Mouse (Mus musculus) lung, postnatal 0 days (tissue): Measurements from ENCODE around the gene Usp22. TPM values are rescaled to one million over a fixed set of nuclear protein-coding genes. Genes with fewer than 3 reads are reported as not detected.
A peak's percentile ranks its signal among the peaks of the same experiment; 100 is the strongest.

Source experiments
- ATAC-seq: fragments of 200-750 bp; cut with Nextera tagmentation; 2 replicates; pipeline ENCODE4 v1.8.0; 2017; ENCODE audit warnings: moderate library complexity
- DNase-seq: peaks from one replicate; pipeline ENCODE4 v3.0.0-alpha.2; 2016; ENCODE audit warnings: low spot score
- H3K27ac ChIP-seq: fragments of 300-500 bp; sonication (generic); 2 replicates; pipeline ENCODE4 v1.5.1; 2014; ENCODE audit warnings: antibody characterized with exemption, mild to moderate bottlenecking, low read length, mixed read lengths
- H3K27me3 ChIP-seq: fragments of 300-500 bp; sonication (generic); replicated peaks from 2 replicates; pipeline ENCODE4 v1.6.1; 2014; ENCODE audit warnings: low read length, mixed read lengths; ENCODE audit not compliant: insufficient read depth
- H3K36me3 ChIP-seq: fragments of 300-500 bp; sonication (generic); 2 replicates; pipeline ENCODE4 v1.6.1; 2014; ENCODE audit warnings: low read length, mixed read lengths; ENCODE audit not compliant: insufficient read depth
- H3K4me1 ChIP-seq: fragments of 300-500 bp; sonication (generic); 2 replicates; pipeline ENCODE4 v1.6.1; 2014; ENCODE audit warnings: antibody characterized with exemption, low read depth, low read length, mixed read lengths; ENCODE audit not compliant: insufficient read depth
- H3K4me2 ChIP-seq: fragments of 300-500 bp; sonication (generic); replicated peaks from 2 replicates; pipeline ENCODE4 v1.6.1; 2014; ENCODE audit warnings: low read depth, mild to moderate bottlenecking, low read length, moderate library complexity, mixed read lengths
- H3K4me3 ChIP-seq: fragments of 300-500 bp; sonication (generic); 2 replicates; pipeline ENCODE4 v1.5.1; 2014; ENCODE audit warnings: low read depth, low read length
- H3K9ac ChIP-seq: fragments of 300-500 bp; sonication (generic); replicated peaks from 2 replicates; pipeline ENCODE4 v1.6.1; 2014; ENCODE audit warnings: low read depth, mild to moderate bottlenecking
- H3K9me3 ChIP-seq: fragments of 300-500 bp; sonication (generic); 2 replicates; pipeline ENCODE4 v1.6.1; 2016; ENCODE audit warnings: low read length, mixed read lengths
- CTCF ChIP-seq: IDR thresholded peaks from 2 replicates; pipeline ENCODE4 v1.5.1; 2016; ENCODE audit warnings: antibody characterized with exemption, mild to moderate bottlenecking
- EP300 ChIP-seq: IDR thresholded peaks from 2 replicates; pipeline ENCODE4 v1.6.1; 2016; ENCODE audit warnings: antibody characterized with exemption, mild to moderate bottlenecking, control low read depth
- WGBS: fragments of 180-500 bp; shearing (Covaris S2); extraction: QIAGEN DNeasy Blood & Tissue Kit; methylation state at CpG from one replicate; pipeline ENCODE4 v1.1.7; 2014; 5-methylcytosine and 5-hydroxymethylcytosine counted together
- polyA plus RNA-seq: library from polyadenylated mRNA; unstranded; fragments of >200 nt; fragmentation: Nextera tagmentation; extraction: Ambion mirVana; gene quantifications from 2 replicates; pipeline ENCODE4 v1.2.1, GENCODE M21; 2015

The Usp22 gene
- 38.4 and 39.9 TPM in 2 replicates for polyA plus RNA-seq

DNA sequence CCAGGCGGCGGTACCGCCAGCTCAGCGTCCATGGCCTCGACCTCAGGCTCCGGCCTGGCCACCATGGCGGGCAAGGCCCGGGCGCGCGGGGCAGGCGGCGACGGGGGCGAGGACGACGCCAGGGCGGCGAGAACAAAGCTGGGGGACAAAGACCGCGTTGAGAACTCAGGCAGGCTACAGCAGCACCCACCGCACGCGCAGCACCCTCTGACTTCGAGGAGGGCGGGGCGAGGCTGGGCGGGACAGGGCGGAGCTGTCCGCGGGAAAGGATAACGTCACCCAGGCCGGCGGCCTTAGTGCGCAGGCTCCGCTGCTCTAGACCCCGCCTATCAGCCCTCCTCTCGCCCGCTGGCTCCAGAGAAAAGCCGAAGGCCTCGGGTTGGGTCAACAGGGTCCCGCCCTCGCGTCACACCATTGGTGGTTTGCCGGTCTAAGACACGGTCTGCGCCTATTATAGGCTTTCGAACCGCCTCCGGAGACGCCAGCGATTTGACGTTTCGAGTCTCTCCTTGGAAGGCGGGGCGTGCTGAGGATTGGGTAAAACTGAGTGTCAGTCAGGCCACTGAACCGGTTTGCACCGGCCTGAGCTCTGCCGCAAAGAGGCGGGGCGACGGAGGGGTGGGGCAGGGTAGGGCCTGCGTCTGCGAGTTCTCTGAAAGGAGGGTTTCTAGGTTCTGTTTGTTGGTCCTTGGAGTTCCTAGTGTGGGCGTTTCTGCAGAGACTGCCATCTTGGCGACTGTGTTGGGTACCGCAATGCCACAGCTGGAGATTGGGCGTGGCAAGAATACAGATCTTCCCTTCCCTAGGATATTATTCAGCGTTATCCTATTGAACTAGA is at the start of gene Usp22:
Usp22 (minus strand) TSS at position 235 of the 838 bp plus-strand sequence.
- H3K4me3 ChIP-seq, result peak within 1 kb of the TSS; percentile 97
- H3K4me1 ChIP-seq, result no peaks in the 10 kb centered on the region
- H3K9ac ChIP-seq, result peak within 1 kb of the TSS; percentile 96
- peak; percentile 98 for ATAC-seq
- 0% methylated on average over 67 of the region's 69 CpGs for WGBS
- no peaks in the 10 kb centered on the region for H3K27me3 ChIP-seq
- peak; percentile 31; the same call in 1 of the 2 replicates for TF ChIP-seq CTCF
- TF ChIP-seq EP300, result no peak
- peak within 1 kb of the TSS; percentile 91 for H3K4me2 ChIP-seq
- H3K36me3 ChIP-seq, result no peaks in the 10 kb centered on the region
- peak; percentile 100 for DNase-seq
- H3K9me3 ChIP-seq, result no peaks in the 10 kb centered on the region
- peak within 1 kb of the TSS; percentile 98 for H3K27ac ChIP-seq

DNA sequence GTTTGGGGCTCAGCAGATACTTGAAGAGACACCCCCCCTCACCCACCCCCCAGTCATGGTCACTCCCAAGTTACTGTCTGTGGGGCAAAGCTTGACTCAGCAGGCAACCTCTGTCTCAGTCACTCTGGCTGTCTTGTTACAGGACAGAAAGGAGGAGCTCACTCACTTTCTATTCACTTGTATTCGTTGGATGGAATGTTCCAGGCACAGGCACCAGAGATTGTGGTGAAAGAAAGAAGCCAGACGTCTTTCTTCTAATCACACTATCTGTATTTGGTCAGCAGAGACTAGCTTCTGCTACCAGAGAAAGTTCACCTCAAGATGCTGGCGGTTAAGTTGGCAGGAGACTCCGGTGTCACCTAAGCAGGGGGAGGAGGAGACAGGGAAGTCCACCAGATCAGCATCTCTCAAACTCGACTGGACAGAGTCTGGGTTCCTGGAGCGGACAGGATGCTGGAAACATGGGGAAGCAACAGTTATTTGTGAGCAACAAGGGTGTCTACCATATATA is 49.4 kb upstream of the Usp22 start:
- no peak overlapping the region for H3K4me2 ChIP-seq
- no peaks in the 10 kb centered on the region for H3K9me3 ChIP-seq
- ATAC-seq (0 out of 2 replicates have a peak, but pooled peaks have one; percentile 6), DNase-seq (peak; percentile 52)
- no peak overlapping the region for H3K9ac ChIP-seq
- H3K36me3 ChIP-seq, result no peaks in the 10 kb centered on the region
- no peak overlapping the region for H3K27ac ChIP-seq
- no peak overlapping the region for H3K4me3 ChIP-seq
- H3K27me3 ChIP-seq, result no peaks in the 10 kb centered on the region
- TF ChIP-seq EP300 (no peak), CTCF (no peak)
- H3K4me1 ChIP-seq, result peaks cover 15% of the 10 kb centered on the region; the same call in 1 of the 2 replicates
- WGBS, result 54% methylated on average over 6 of the region's 6 CpGs

DNA sequence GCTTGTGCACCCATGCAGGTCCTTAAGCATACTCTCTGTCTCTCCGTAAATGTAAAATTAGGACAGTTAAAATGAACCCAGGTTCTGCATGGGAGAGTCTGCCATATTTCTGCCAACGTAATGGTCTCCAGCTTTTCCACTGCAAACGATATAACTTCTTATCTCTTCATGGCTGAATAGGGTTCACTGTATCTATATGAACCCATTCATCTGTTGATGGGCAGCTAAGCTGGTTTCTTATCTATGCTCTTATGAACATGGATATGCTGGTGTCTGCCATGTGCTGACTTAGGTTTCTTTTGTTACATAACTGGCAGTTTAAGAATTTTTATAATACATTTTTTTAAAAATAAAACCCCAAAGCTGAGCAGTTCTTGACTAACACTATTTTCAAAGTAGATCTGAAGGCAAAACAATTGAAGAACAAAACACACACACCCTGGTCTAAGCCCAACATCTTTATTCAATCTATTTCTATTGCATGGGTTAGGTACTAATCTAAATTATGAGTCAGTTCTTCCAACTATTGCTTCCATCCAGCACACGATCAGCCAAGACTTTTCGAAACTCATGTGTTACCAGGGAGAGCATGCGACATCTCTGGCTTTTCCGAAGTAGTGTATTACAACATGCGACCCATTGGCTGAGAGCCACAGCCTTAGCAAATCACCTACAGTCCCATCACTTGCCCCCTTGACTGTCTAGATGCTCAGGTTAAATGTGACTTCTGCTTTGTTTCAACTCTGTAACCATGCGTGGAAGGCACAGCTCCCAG is 48.3 kb upstream of the Usp22 start:
- no peak for ATAC-seq
- H3K4me2 ChIP-seq, result no peak overlapping the region
- DNase-seq, result peak; percentile 68
- TF ChIP-seq CTCF (no peak), EP300 (no peak)
- H3K36me3 ChIP-seq, result no peaks in the 10 kb centered on the region
- no peak overlapping the region for H3K4me3 ChIP-seq
- 77% methylated on average over 9 of the region's 9 CpGs for WGBS
- H3K9me3 ChIP-seq, result no peaks in the 10 kb centered on the region
- no peak overlapping the region for H3K9ac ChIP-seq
- H3K4me1 ChIP-seq, result peaks cover 15% of the 10 kb centered on the region; the same call in 1 of the 2 replicates
- H3K27me3 ChIP-seq, result no peaks in the 10 kb centered on the region
- H3K27ac ChIP-seq, result no peak overlapping the region

DNA sequence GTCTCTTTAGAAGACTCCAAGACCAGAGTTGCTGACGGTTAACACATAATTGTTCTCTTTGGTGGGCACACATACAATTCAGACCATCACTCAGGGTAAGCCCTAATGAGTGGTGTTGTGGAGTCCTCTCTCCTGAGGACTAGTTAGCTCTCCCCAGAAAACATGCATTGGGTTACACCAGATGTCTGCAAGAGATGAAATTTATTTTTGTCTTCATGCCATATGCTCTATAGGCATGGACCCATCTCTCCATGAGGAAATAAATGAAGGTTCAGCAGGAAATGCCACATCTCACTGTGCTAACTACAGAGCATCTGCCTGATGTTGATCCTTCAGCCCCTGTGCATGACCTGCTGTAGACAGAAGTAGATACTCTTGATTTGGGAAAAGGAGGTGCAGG is 47.2 kb upstream of the Usp22 start:
- ATAC-seq, result no peak
- H3K4me3 ChIP-seq, result no peak overlapping the region
- 79% methylated on average over 1 of the region's 1 CpGs for WGBS
- no peak overlapping the region for H3K27ac ChIP-seq
- H3K4me1 ChIP-seq, result peaks cover 15% of the 10 kb centered on the region; the same call in 1 of the 2 replicates
- no peaks in the 10 kb centered on the region for H3K9me3 ChIP-seq
- TF ChIP-seq CTCF, result no peak
- TF ChIP-seq EP300, result no peak
- H3K27me3 ChIP-seq, result no peaks in the 10 kb centered on the region
- no peak overlapping the region for H3K4me2 ChIP-seq
- H3K9ac ChIP-seq, result no peak overlapping the region
- no peak for DNase-seq
- H3K36me3 ChIP-seq, result no peaks in the 10 kb centered on the region

DNA sequence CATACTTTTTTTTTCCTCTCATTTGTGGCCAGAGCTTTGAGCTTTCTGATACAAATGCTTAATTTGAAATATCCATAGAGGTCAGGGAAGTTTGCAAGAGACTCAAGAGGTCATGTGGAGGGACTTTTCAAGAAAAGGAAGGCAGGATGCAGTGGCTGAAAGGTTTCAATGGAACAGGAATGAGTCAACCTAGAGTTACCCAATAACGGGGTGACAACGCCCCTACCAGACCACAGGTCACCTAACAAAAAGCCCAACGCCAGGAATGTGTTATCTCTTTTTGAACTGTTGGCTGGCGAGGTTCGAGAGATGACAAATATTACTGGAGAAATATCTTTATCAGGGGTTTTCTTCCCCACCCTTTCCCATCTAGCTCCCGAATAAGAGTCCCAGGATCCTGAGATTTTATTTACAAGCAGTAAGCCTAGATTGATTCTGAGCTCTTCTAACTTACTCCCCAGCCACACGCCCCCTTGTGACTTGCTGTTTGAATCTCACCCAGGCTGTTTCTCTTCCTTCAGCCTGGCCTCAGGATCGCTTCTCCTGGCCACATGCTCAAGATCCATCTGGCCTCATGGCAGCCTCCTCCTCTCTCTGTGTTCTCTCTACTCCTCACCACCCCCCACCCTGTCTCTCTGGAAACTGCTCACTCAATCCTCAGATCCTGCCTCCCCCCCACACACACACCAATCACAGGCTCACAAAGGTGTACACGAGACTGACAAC is 45.5 kb upstream of the Usp22 start:
- WGBS, result 40% methylated on average over 9 of the region's 9 CpGs
- no peak overlapping the region for H3K4me3 ChIP-seq
- no peak overlapping the region for H3K4me2 ChIP-seq
- H3K27ac ChIP-seq, result no peak overlapping the region
- H3K36me3 ChIP-seq, result no peaks in the 10 kb centered on the region
- TF ChIP-seq EP300 (no peak), CTCF (peak; percentile 53)
- ATAC-seq (peak; percentile 49), DNase-seq (peak; percentile 50)
- H3K9ac ChIP-seq, result no peak overlapping the region
- H3K4me1 ChIP-seq, result peaks cover 1% of the 10 kb centered on the region; the same call in 1 of the 2 replicates
- H3K9me3 ChIP-seq, result no peaks in the 10 kb centered on the region
- no peaks in the 10 kb centered on the region for H3K27me3 ChIP-seq
